Mouse (Mus musculus) thymus, postnatal 0 days (tissue): Measurements from ENCODE around the gene Fermt1. TPM values are rescaled to one million over a fixed set of nuclear protein-coding genes. Genes with fewer than 3 reads are reported as not detected.

Source experiments
- DNase-seq: peaks from one replicate; pipeline ENCODE4 v3.0.0-alpha.2; 2015; ENCODE audit warnings: low spot score
- polyA plus RNA-seq: library from polyadenylated mRNA; unstranded; fragments of >200 nt; fragmentation: Nextera tagmentation; extraction: Ambion mirVana; gene quantifications from 2 replicates; pipeline ENCODE4 v1.2.1, GENCODE M21; 2015

The Fermt1 gene
- 17.0 and 23.4 TPM in 2 replicates for polyA plus RNA-seq

- no peak for DNase-seq
Observed at GRCm38 (mm10) chr2:132945326-132946207, at the start of gene Fermt1. Fermt1 (minus strand) TSS chr2:132945906.

- no peak for DNase-seq
Observed at GRCm38 (mm10) chr2:132992659-132993531, 47.2 kb upstream of the Fermt1 start.

GRCm38 (mm10) chr2:132989778-132990564, 44.3 kb upstream of the Fermt1 start:
- DNase-seq = no peak

GRCm38 (mm10) chr2:132973346-132973745, 27.6 kb upstream of the Fermt1 start:
- no peak for DNase-seq

- DNase-seq = peak; percentile 18
Observed at GRCm38 (mm10) chr2:132970772-132971173, 25.1 kb upstream of the Fermt1 start.

- no peak for DNase-seq
Observed at GRCm38 (mm10) chr2:132957786-132958185, 12.1 kb upstream of the Fermt1 start.

GRCm38 (mm10) chr2:132952197-132952596, 6.5 kb upstream of the Fermt1 start:
- peak; percentile 10 for DNase-seq

GRCm38 (mm10) chr2:132948174-132948573, 2.5 kb upstream of the Fermt1 start:
- no peak for DNase-seq

GRCm38 (mm10) chr2:132946976-132947375, 1.3 kb upstream of the Fermt1 start:
- no peak for DNase-seq

GRCm38 (mm10) chr2:132944711-132945325, 888 bp downstream of the Fermt1 start:
- DNase-seq = no peak

GRCm38 (mm10) chr2:132943997-132944396, 1.7 kb downstream of the Fermt1 start:
- DNase-seq = no peak

- DNase-seq = no peak
Observed at GRCm38 (mm10) chr2:132943596-132943995, 2.1 kb downstream of the Fermt1 start.

GRCm38 (mm10) chr2:132939056-132939455, 6.7 kb downstream of the Fermt1 start:
- DNase-seq = no peak

- no peak for DNase-seq
Observed at GRCm38 (mm10) chr2:132936176-132936575, 9.5 kb downstream of the Fermt1 start.

- no peak for DNase-seq
Observed at GRCm38 (mm10) chr2:132934711-132935110, 11.0 kb downstream of the Fermt1 start.

GRCm38 (mm10) chr2:132934142-132934541, 11.6 kb downstream of the Fermt1 start:
- no peak for DNase-seq

- DNase-seq = no peak
Observed at GRCm38 (mm10) chr2:132928999-132929398, 16.7 kb downstream of the Fermt1 start.

- DNase-seq = no peak
Observed at GRCm38 (mm10) chr2:132927871-132928270, 17.8 kb downstream of the Fermt1 start.

GRCm38 (mm10) chr2:132927298-132927697, 18.4 kb downstream of the Fermt1 start:
- DNase-seq = no peak

- DNase-seq = no peak
Observed at GRCm38 (mm10) chr2:132923290-132924085, 22.2 kb downstream of the Fermt1 start.
